Mouse (Mus musculus): Measurements from ENCODE around the gene Bag5. TPM values are rescaled to one million over a fixed set of nuclear protein-coding genes. Genes with fewer than 3 reads are reported as not detected.

Bag5 gene
- total RNA-seq, 2 experiments from 2014 or later = 43.1 to 43.7 TPM

DNA sequence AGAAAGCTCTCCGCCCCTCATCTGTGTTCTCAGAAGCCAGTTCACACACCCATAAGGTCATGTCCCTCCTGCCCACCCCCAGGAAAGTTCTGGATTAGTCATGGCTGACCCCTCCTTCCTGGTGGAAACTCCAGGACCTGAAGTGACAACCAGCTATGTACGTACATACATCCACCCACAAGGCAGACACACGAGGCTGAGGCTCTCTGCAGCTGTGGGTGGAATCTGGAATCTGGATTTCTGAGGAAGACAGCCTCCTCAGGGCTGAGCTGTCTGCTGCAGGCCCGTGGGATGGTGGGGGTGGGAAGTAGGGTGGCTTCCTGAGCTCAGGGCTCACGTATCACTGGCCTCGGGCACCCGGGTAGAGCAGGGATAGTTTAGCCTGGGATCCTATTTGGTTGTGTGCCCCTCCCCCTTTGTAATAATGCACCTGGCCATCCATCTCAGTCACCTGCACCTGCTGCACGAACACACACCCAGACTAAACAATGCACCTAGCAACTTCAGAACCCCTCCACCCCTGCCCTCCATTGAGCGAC is 12.1 kb downstream of the Bag5 start:
- DNase-seq (ENCODE audit: low spot score in 2 of 2) = no peak

DNA sequence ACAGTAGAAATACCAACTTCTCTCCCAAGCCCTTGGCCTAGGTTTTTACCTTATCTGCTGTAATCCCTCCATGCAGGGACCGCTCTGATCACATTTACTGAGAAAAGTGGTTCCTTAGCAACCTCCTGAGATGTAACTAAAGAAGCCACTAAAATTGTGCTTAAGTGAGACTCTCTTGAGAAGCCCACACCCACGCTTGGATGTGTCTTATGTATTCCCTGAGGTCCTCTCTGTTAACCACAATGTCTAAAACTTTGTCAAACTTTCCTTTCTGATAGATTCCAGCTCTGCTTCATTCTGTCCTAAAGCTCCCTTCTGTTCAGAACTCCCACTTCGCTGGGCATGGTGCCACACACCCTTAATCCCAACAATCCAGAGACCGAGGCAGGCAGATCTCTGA is 13.5 kb downstream of the Bag5 start:
- no peak for DNase-seq (ENCODE audit: low spot score in 2 of 2)

DNA sequence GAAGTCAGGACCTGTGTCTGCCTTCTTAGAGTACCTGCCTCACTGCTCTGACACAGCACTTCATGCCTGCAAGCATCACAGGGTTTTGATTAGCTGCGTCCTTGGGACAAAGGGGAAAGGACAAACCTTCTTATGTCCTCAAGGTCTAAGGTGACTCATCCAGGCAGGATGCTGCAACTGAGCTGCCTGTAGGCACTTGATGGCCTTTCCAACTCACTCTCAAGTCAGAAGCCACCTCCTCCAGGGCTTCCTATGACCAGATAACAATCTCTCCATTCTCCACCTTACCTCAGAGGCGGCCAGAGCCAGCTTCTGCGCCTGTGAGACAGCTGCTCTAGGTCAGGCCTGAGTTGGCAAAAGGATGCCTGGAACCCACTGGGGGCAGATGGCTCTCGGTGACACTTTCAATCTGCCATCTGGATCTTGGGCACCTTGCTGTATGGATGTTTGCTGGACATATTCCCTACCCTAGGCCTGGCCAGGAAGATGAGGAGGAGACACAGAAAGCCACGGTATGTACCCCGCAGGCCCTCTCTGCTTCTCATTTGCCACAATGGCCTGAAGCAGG is 14.6 kb downstream of the Bag5 start:
- no peak for DNase-seq (ENCODE audit: low spot score in 2 of 2)

DNA sequence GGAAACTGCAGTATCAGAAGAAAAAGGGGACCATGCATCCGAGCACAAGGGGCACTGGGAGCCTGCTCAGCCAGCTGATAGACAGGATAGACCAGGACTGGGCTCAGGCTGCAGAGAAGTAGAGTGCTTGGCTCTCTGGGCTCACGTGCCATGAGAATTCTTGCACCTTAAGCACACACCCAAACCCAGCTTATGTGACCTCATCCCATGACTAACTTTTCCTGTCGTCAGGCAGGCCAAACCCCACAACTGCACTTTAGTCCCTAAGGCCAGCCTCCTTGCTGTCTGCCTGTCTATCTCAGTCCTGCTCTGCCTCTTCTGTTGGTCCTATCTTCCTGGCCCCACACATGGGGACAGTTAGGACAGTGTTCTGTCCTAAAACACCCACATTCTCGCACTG is 15.3 kb downstream of the Bag5 start:
- no peak for DNase-seq (ENCODE audit: low spot score in 2 of 2)

DNA sequence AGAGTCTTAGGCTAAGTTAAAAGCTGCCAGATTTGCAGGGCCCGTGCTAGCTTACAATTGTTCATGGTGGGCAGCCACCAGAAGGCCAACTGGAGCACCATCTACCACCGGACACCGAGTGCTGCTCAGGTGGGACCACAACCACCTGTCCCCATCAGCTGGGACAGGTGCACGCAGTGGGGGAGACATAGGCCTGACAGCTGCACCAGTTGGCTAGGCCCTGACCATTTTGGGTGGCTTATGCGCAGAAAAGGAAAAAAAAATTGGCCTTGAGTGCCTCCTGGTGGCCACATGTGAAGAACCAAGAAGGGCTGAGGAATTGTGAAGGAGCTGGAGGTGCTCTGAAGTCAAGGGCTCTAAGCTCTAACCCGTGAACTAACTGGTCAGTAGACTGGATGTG is 16.8 kb downstream of the Bag5 start:
- peak in 1 of 2 experiments; percentile 68 for DNase-seq (ENCODE audit: low spot score in 2 of 2)

DNA sequence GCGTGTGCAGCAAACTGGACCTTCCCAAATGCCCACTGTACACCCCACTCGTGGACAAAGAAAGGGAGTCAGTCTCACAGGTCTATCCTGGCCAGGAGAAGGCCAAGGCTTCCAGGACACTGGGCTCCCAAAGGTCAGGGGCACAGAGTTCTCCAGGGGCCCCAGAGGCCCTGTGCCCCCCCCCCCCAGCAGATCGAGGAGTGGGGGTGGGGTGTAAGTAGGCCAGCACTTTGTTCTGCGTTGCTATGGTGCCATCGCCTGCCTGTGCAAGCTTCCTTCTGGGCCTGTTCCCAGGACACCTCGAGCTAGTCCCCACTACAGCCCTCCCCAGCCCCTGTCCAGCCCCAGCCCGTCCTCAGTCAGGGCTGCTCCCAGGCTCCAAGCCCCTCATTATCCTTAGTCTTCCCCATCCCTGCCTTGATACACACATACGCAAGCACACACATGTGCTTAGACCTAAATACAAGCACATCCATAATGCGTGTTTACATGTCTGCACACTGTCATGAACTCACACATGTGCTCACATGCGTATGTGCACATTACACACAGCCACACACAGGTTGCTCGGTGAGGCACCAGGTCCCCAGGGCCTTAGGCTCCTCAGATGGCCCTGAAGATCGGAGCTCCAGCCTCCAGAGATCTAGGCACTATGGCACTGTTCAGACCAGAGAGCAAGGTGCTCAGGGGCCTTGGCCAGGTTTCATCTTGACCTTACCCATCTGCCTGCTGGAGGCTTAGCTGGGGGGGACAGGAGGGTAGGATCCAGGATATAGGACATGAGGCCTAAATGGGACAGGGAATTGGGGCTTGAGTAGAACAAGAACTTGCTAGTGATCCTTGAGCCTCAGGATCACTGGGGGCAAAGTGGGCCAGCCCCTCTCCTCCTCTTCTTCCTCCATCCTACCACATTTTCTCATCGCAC is 17.9 kb downstream of the Bag5 start:
- no peak for DNase-seq (ENCODE audit: low spot score in 2 of 2)

DNA sequence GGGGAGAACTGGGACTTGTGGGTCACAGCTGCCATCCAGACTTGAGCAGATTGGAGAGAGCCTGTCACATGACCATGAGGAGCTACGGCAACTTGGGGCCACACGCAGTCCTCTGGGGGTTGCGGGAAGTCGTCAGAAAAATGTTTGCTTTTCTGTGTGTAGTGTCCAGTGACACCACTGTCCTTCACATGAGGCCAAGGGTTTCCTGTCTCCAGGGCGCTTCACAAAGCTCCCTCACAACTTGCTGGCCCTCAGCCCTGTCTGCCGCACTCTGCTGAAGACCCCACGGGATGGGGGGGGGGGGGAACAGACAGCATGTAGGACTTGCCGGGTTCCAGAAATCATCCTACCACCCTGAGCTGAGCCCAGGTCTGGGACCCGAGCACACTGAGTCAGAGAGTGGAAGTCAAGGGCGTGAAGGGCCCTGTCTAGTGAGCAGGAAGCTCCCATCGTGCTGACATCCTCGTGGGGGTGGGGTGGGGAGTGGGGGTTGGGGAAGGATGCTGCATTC is 18.7 kb downstream of the Bag5 start:
- DNase-seq (ENCODE audit: low spot score in 2 of 2) = no peak

DNA sequence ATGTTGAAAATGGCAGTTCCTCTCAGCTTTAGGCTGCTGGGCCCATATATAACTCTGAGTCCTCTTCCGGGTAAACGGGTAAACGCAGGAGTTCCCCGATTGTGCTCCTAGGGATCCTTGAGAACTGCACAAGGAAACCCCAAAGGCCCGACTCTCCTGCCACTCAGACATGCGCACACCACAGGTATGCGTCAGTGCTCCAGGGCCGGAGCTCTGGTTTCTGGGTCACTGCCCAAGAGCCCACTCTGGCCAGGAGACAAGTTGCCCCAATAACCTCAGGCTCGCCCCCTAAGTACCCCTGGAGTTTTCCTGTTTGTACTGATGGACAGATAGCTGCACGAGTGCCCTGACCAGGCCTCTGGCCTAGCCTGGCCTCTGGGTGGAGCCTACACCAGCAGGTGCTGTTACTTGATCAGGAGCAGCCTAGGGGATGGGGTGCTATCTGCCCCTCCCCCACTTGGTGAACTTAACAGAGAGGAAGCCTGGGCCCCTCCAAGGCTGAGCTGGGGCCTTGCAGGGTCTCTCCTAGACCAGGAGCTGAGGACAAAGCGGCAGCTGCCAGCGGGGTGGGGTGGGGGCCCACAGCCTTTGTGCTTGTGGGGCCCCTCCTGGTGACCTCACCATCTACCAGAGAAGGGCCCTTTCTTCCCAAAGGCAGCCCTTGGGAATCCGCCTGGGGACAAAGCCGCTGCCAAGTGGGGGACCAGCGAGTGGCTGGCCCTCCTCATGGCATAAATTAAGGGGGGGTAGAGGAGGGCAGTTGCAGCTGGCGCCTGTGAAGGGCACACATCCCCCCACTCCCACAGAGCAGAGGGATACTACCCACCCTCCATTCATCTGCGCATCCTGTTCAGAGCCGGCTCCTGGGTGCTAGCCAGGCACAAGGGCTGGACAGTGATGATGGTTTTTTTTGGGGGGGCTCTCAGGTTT is 19.5 kb downstream of the Bag5 start:
- no peak for DNase-seq (ENCODE audit: low spot score in 2 of 2)

DNA sequence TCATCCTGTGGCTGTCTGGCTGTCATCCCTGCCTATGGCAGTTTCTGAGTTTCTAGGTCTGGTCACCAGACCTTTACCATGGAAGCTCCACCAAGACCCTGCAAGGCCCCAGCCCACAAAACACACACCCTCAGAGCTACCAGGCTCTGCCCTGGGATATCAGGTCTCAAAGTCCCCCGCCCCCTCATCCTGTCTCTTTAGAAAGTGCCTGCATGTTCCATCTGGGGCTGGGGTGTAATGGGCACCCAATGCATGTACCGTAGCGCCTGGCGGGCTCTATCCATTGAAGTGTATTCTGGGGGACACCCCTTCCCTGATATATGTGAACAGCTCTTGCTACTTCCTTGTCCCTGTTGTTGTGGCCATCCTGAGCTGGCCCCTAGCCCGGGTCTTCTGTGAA is 20.2 kb downstream of the Bag5 start:
- DNase-seq (ENCODE audit: low spot score in 2 of 2) = no peak

DNA sequence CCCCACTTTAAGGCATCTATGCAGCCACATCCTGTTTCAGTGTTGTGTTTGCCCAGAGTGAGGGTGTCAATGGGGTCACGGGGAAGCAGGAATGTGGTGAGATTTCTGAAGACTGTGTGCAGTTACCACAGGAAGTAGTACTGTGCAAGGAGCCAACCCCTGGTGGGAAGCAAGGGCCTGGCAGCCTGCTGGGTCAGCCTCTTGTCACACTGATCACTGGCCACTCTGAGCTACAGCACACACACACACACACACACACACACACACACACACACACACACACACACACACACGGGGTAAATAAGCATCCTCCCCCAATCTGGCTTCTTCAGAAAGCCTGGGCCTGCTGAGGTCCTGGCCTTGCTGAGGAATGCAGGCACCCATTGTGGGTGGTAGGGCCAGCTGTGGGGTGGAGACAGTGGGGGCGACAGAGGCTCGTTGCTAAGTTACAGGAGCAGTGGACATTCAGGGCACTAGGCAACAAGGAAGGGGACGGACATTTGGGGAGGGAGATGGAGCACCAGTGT is 21.6 kb downstream of the Bag5 start:
- no peak for DNase-seq (ENCODE audit: low spot score in 2 of 2)

DNA sequence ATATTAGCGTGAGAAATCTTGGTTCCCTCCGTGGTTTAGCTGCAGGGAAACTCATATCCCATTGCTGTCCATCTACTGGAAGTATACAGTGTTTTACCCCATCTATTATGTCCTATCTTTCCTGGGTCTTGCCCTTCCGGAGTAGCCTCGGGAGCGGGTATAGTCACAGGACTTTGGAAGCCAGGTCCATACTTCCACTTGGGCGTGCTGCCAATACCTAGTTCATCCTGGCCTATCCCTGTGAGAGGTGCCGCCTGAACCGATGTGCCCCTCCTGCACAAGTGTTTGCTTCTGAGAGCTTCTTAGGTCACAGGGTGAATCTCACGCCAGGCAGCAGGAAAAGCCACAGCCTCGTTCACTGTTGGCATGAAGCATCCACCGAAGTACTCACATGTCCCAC is 23.6 kb downstream of the Bag5 start:
- no peak for DNase-seq (ENCODE audit: low spot score in 2 of 2)

DNA sequence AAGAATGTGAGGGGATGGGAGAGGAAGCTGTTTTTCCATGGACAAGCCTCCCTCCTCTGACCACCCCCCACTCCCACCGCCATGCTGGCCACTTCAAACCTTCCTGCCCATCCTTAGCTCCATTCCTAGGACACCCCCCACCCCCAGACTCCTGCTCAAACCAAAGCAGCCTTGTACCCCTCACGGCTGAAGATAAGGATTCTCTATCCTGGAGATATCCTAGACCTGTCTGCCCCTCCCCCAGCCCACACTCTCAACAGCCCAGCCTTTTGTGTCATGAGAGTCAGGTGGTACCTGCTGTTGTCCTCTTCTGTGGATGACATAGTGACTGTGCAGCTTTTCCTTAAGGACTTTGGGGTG is 25.0 kb downstream of the Bag5 start:
- no peak for DNase-seq (ENCODE audit: low spot score in 2 of 2)

DNA sequence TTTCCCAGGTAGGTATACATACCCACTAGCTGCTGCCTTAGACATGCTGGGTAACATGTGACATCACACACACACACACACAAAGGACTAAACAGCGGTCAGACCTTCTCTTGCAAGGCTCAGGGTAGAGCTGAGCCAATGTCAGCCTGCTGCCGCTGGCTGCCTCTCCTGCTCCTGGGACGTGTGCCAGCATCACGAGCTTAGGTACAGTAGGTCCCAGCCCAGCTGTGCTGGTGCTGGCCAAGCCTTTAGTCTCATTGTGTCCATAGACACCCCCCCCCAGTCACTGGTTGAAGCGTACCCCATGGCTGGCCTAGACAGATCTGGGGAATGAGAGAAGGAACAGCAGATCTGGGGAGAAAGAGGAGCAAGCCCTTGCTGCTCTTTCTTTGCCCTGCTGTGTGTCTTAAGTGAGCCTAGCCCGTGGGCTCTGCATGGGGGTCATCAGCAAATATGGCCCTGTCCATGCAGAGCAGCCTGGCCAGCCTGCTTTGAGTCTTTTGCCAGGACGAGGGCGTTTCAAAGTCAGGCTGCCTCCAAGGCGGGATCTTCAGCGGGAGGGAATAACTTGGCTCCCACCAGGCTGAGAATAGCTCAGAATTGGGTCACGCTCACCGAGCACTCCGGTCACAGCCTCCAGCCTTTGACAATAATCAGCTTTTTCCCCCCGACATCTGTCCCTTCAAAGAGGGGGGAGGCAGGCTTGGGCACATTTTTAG is 25.5 kb downstream of the Bag5 start:
- peak; percentile 46 to 65 for DNase-seq (ENCODE audit: low spot score in 2 of 2)

DNA sequence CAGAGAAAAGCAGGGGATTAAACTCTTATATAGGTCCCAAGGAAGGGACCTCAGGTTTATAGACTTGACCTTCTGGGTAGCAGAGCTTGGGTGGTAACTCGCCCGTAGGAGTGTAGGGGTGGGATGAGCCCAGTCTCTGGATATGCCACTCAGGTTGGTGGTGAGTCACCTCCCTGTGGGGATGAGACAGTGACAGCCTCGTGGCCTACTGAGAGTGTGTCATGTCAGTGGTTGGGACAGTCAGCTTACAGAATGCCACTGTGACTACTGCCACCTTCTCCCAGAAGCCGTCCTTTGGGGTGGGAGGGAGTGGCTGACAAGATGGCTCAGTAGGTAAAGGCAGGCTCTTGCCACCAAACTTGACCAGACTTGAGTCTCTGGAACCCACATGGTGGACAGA is 26.7 kb downstream of the Bag5 start:
- DNase-seq (ENCODE audit: low spot score in 2 of 2) = no peak

DNA sequence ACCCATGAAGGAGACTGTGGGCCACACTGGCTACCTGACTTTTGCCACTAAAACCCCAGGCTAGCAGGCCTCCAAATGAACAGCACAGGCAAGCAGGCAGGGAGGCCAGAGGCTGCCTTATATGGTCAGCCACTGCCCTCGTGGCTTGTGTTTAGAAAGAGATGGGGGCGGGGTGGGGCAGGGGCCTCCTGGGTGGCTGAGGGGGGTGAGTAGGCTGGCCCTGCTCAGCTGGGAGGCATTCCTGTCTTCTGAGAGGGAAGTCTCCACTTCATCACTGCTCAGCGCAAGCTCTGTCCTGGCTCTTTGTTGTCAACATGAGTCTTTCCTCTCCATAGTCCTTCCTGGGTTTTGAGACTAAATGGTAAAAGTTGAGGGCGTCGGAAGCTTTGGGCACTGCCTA is 30.3 kb downstream of the Bag5 start:
- DNase-seq (ENCODE audit: low spot score in 2 of 2) = no peak

DNA sequence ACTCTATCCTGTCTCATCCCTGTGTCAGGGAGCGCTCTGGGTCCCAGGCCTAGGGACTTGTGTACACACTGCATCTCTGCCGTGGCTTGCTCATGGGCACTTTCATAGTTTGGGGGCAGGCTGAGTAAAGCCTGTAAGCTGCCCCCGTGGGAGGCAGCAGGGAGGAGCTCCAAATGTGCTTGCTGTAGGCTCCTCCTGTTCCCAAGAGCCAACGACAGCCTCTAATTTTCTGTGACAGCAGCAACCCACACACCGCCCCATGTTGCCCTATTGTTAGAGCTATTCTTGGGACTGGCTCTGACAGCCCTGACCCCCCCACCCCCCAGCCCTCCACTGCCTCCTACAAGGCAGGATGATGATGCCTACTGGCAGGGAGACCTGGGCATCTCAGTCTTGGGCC is 31.1 kb downstream of the Bag5 start:
- no peak for DNase-seq (ENCODE audit: low spot score in 2 of 2)

DNA sequence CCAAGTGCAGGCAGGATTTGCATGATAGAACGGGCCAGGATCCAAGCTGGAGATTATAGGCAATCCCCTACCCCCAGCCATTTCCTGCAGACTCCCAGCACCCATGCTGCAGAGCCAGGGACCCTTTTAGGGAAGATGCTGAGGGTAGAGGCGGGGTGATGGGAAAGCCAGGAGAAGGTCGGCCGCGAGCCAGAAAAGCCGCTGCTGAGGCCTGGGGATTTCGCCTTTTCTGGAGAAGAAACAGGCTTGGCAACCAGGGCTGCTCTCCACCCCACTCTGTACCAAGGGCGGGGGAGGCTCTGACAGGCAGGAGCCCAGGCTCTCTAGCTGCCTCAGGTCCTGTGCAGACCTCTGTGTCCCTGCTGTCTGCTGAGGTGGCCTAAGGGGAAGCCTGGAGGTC is 31.8 kb downstream of the Bag5 start:
- DNase-seq (ENCODE audit: low spot score in 2 of 2) = no peak

DNA sequence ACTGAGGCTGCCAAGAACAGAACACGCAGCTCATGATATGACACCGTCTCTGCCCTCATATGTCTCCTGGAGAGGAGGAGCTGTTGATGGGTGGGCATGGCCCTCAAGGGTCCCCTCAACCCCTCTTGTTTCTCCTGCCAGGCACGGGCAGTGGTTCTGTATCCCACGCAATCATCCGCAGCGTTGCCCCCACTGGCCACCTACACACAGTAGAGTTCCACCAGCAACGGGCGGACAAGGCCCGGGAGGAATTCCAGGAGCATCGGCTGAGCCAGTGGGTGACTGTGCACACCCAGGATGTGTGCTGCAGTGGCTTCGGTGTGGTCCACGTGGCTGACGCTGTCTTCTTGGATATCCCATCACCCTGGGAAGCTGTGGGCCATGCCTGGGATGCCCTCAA is 32.4 kb downstream of the Bag5 start:
- no peak for DNase-seq (ENCODE audit: low spot score in 2 of 2)

DNA sequence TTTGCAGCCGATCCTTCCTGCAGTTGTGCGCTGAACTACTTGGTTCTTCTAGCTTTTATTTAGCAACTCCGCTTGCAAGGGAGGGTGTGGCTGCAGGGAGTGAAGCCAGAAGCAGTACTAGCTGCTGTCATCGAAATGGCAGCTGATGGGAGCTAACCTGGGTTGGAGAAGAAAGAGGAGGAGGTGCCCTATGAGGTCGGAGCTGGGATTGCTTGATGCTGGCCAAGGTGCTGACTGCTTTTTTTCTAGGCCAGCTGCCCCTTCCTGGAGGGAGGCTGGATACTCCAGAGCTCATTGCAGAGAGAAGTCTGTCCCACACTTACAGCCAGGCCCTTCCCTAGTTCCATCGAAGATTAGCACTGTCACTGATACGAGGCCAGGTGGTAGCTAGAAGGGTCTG is 34.1 kb downstream of the Bag5 start:
- DNase-seq (ENCODE audit: low spot score in 2 of 2) = no peak

DNA sequence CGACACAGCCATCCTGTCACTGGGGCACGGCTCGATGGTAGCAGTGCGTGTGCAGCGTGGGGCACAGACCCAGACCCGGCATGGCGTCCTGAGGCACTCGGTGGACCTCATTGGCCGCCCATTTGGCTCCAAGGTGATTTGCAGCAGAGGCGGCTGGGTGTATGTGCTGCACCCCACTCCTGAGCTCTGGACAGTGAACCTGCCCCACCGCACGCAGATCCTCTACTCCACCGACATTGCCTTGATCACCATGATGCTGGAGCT is 34.5 kb downstream of the Bag5 start:
- DNase-seq (ENCODE audit: low spot score in 2 of 2) = no peak

All from adrenal gland, adult 18-20 months (tissue).